17 mouse cellular contexts compared by ENCODE assay signal in the genomic region with DNA sequence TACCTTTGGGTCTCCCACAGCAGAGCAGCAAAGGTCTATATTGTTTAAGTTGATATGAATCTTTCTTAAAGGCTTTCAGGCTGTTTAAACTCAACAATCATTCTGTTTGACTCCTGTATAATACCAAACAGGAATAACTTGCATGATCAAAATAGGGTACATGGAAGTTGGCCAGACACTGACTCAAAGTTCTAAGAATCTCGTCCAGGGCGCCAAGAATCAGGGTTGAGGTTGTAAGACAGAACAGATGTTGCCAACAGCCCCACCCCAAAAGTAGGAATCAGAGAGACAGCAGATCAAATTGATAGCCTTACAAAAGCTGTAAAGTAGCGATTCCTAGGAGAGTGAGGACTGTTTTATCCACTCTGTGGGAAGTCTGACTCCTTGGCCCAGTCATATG.
DNase-seq lines count a peak whose midpoint lies in the region; ATAC-seq and TF ChIP-seq lines count a peak whose summit lies in the region.
"Had no signal": no experiment of that assay in that cellular context is flagged by ENCODE, and none has a peak within 500 bp of the region (broad histone marks: within the 10 kb centered on the region; RNA-seq: fewer than 3 reads in every experiment).

No protein-coding gene starts in this region.

- H3K27me3 ChIP-seq in embryonic facial prominence, embryonic 14.5 days (replicated peaks; ENCODE audit: control insufficient read depth, insufficient read depth, low read length), result no peaks in the 10 kb centered on the region
- H3K27me3 ChIP-seq in embryonic facial prominence, embryonic 10.5 days (replicated peaks; ENCODE audit: low read depth, poor library complexity, severe bottlenecking), result no peaks in the 10 kb centered on the region
- H3K27me3 ChIP-seq in liver, embryonic 11.5 days (replicated peaks; ENCODE audit: control insufficient read depth, insufficient read depth, low read length), result no peaks in the 10 kb centered on the region
- no peaks in the 10 kb centered on the region for H3K27me3 ChIP-seq in thymus, adult 2 months (ENCODE audit: control insufficient read depth, insufficient read depth, low read length)
- H3K27me3 ChIP-seq: lung, embryonic 15.5 days had no signal

- no peak for TF ChIP-seq POLR2A in thymus, adult 2 months (IDR thresholded peaks at IDR 0.05; ENCODE audit: control insufficient read depth, extremely low read depth, insufficient read depth, low read length, poor library complexity)

- intact Hi-C loops in gastrocnemius, adult 2 months (cut with DNase I), result no loop called here

- no peak overlapping the region for H3K4me3 ChIP-seq in embryonic facial prominence, embryonic 14.5 days (ENCODE audit: low read depth, low read length)
- no peak overlapping the region for H3K4me3 ChIP-seq in embryonic facial prominence, embryonic 10.5 days
- H3K4me3 ChIP-seq in gastrocnemius, adult 2 months, result no peak overlapping the region
- no peak overlapping the region for H3K4me3 ChIP-seq in liver, embryonic 11.5 days (ENCODE audit: low read depth, low read length)
- no peak overlapping the region for H3K4me3 ChIP-seq in thymus, adult 2 months (ENCODE audit: control insufficient read depth, insufficient read depth, low read length)
- H3K4me3 ChIP-seq: layer of hippocampus, adult 2 months; left cerebral cortex, adult 2 months; lung, embryonic 15.5 days had no signal

- no peak overlapping the region for H3K27ac ChIP-seq in embryonic facial prominence, embryonic 14.5 days (replicated peaks; ENCODE audit: low read depth, low read length)
- no peak overlapping the region for H3K27ac ChIP-seq in embryonic facial prominence, embryonic 10.5 days (replicated peaks)
- H3K27ac ChIP-seq in gastrocnemius, adult 2 months, result no peak overlapping the region
- H3K27ac ChIP-seq in liver, embryonic 11.5 days (ENCODE audit: low read depth, low read length), result no peak overlapping the region
- H3K27ac ChIP-seq in thymus, adult 2 months (ENCODE audit: control insufficient read depth, insufficient read depth, low read length), result no peak overlapping the region
- H3K27ac ChIP-seq: layer of hippocampus, adult 2 months; left cerebral cortex, adult 2 months; lung, embryonic 15.5 days had no signal

- 59% methylated on average over 3 of the region's 3 CpGs for WGBS in embryonic facial prominence, embryonic 14.5 days
- 83% methylated on average over 3 of the region's 3 CpGs for WGBS in embryonic facial prominence, embryonic 10.5 days
- WGBS in liver, embryonic 11.5 days, result 70% methylated on average over 3 of the region's 3 CpGs
- WGBS in thymus, adult 2 months, result 41% methylated on average over 3 of the region's 3 CpGs

- no peaks in the 10 kb centered on the region for H3K36me3 ChIP-seq in embryonic facial prominence, embryonic 14.5 days (ENCODE audit: control insufficient read depth, insufficient read depth, low read length)
- H3K36me3 ChIP-seq in embryonic facial prominence, embryonic 10.5 days (replicated peaks), result no peaks in the 10 kb centered on the region
- H3K36me3 ChIP-seq in liver, embryonic 11.5 days (ENCODE audit: control insufficient read depth, insufficient read depth, low read length), result no peaks in the 10 kb centered on the region
- H3K36me3 ChIP-seq in thymus, adult 2 months (ENCODE audit: control insufficient read depth, insufficient read depth, low read length), result no peaks in the 10 kb centered on the region
- H3K36me3 ChIP-seq: lung, embryonic 15.5 days had no signal

- no peaks in the 10 kb centered on the region for H3K9me3 ChIP-seq in embryonic facial prominence, embryonic 14.5 days (ENCODE audit: control insufficient read depth, low read length)
- no peaks in the 10 kb centered on the region for H3K9me3 ChIP-seq in embryonic facial prominence, embryonic 10.5 days
- H3K9me3 ChIP-seq in liver, embryonic 11.5 days (ENCODE audit: control insufficient read depth, low read length), result no peaks in the 10 kb centered on the region
- H3K9me3 ChIP-seq: lung, embryonic 15.5 days had no signal

- TF ChIP-seq CTCF in gastrocnemius, adult 2 months (IDR thresholded peaks at IDR 0.05), result no peak
- TF ChIP-seq CTCF in thymus, adult 2 months (IDR thresholded peaks at IDR 0.05; ENCODE audit: borderline replicate concordance, control insufficient read depth, extremely low read depth, insufficient read depth, low read length, poor library complexity), result no peak

- no peak overlapping the region for H3K4me2 ChIP-seq in embryonic facial prominence, embryonic 14.5 days (ENCODE audit: low read depth, low read length)
- no peak overlapping the region for H3K4me2 ChIP-seq in liver, embryonic 11.5 days
- H3K4me2 ChIP-seq: lung, embryonic 15.5 days had no signal

- H3K9ac ChIP-seq in embryonic facial prominence, embryonic 14.5 days (ENCODE audit: low read depth, low read length), result no peak overlapping the region
- no peak overlapping the region for H3K9ac ChIP-seq in liver, embryonic 11.5 days (ENCODE audit: low read depth, low read length)
- H3K9ac ChIP-seq: lung, embryonic 15.5 days had no signal

- peak; percentile 49 for DNase-seq in embryonic facial prominence, embryonic 14.5 days (ENCODE audit: low spot score)
- DNase-seq in embryonic facial prominence, embryonic 10.5 days (ENCODE audit: low spot score), result no peak
- DNase-seq in lung, postnatal 36 days, result peak; percentile 15
- no peak for DNase-seq in lung, adult 18-20 months
- DNase-seq in gastrocnemius, adult 2 months, result peak; percentile 30
- no peak for DNase-seq in liver, embryonic 11.5 days (ENCODE audit: low spot score)
- DNase-seq in layer of hippocampus, adult 18-20 months (ENCODE audit: low spot score in 2 of 2), result no peak
- no peak for DNase-seq in thymus, adult 2 months
- DNase-seq: cerebellum, adult 2 months; liver; midbrain, embryonic 14.5 days; right cerebral cortex, postnatal 14 days had no signal

- ATAC-seq in embryonic facial prominence, embryonic 14.5 days (ENCODE audit: low read depth), result no peak
- no peak for ATAC-seq in liver, embryonic 11.5 days (replicated peaks; ENCODE audit: low FRiP score)
- ATAC-seq: activated CD4-positive, CD25-positive, alpha-beta regulatory T cell, adult 4 months; forebrain, embryonic 14.5 days had no signal

- H3K4me1 ChIP-seq in embryonic facial prominence, embryonic 14.5 days (ENCODE audit: control insufficient read depth, insufficient read depth, low read length), result no peaks in the 10 kb centered on the region
- no peaks in the 10 kb centered on the region for H3K4me1 ChIP-seq in embryonic facial prominence, embryonic 10.5 days
- H3K4me1 ChIP-seq in liver, embryonic 11.5 days (replicated peaks; ENCODE audit: control insufficient read depth, insufficient read depth, low read length), result no peaks in the 10 kb centered on the region
- no peaks in the 10 kb centered on the region for H3K4me1 ChIP-seq in thymus, adult 2 months (replicated peaks; ENCODE audit: control insufficient read depth, insufficient read depth, low read length)
- H3K4me1 ChIP-seq: lung, embryonic 15.5 days had no signal

Comparison
In these comparisons a context has a peak if more than half of its experiments do, and no peak if none do; other contexts are left out.
1. DNase-seq: peak in embryonic facial prominence, embryonic 14.5 days (single experiment), lung, postnatal 36 days (single experiment) and gastrocnemius, adult 2 months (single experiment); none in embryonic facial prominence, embryonic 10.5 days (single experiment), lung, adult 18-20 months (0 of 2), liver, embryonic 11.5 days (single experiment), layer of hippocampus, adult 18-20 months (0 of 2) and thymus, adult 2 months (single experiment).